Mouse (Mus musculus) left cerebral cortex, postnatal 10 days (tissue): ENCODE data around the gene Spsb3. TPM values are rescaled to one million over a fixed set of nuclear protein-coding genes. Genes with fewer than 3 reads are reported as not detected.

Experiments used
- DNase-seq, 2 experiments: peaks; one replicate each; pipeline ENCODE4 v3.0.0; 2021 to 2022; ENCODE audit warnings: low spot score in 2 of 2, mixed read lengths in 1 of 2; ENCODE audit errors: extremely low spot score in 1 of 2
- intact Hi-C: fragments of 180-260 bp; cut with DNase I; formaldehyde crosslinking; loops from one replicate; pipeline ENCODE4 v1.15.1; 2025
- total RNA-seq, 2 experiments: library from RNA; stranded (reverse); gene quantifications; 2 replicates each; pipeline ENCODE4 v1.2.3; 2021

Gene Spsb3
- total RNA-seq, 2 experiments from 2014 or later, result 48.0 to 48.3 TPM

DNA sequence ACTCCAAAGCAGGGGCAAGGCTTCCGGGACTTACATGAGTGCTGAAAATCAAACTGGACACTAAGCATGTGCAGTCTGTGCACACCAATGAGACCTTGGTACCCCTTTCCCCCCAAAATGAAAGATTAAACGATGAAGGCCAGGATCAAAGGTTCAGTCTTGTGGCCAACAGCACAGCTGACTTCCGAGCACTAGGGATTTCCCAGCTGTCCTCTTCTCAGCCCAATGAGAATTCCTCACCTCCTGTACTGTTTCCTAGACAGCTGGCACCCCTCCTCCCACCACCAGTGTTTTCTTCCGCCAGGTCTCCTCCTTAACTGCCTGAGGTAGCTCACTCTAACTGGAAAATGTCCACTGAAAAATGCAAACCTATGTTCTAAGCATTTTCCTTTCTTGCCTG is 46.7 kb downstream of the Spsb3 start:
- DNase-seq, result no peak
- intact Hi-C loops, result no loop called here

DNA sequence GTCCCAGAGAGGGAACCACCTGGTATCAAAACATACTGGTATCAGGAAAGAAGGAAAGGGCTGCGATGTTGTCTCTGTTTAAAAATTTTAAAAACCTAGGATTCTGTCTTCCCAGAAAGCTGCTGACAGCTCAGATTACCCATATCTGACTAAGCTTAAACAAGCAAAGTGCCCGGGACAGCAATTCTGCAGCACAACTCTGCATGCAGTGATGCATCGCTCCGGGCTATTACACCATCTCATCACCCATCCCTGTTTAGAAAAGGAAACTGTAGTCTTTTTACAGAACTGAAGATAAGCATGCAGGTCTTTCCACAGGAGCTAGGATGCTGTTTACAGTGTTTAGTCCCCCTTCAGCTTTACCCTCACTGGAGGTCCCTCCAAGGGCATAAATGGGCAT is 48.5 kb downstream of the Spsb3 start:
- intact Hi-C loops, result no loop called here
- no peak for DNase-seq

DNA sequence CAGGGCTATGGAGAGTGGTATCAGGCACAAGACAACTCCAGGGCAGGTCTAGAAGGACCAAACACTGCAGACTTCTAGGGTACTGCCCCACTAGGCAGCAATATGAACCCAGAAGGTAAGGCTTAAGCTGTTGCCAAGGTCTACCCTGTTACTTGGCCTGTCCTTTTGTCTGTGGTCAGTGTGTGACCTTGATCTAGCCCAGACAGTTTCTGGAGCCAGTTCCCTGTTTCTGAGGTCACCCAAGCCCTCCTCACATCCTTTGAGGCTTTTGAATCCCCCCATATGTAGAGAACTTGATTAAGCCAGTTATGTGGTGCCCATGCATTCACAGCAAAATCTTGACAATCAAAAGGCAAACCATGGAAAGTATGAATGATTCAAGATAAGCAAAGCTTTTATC is 49.2 kb downstream of the Spsb3 start:
- DNase-seq, result no peak
- intact Hi-C loops, result no loop called here

DNA sequence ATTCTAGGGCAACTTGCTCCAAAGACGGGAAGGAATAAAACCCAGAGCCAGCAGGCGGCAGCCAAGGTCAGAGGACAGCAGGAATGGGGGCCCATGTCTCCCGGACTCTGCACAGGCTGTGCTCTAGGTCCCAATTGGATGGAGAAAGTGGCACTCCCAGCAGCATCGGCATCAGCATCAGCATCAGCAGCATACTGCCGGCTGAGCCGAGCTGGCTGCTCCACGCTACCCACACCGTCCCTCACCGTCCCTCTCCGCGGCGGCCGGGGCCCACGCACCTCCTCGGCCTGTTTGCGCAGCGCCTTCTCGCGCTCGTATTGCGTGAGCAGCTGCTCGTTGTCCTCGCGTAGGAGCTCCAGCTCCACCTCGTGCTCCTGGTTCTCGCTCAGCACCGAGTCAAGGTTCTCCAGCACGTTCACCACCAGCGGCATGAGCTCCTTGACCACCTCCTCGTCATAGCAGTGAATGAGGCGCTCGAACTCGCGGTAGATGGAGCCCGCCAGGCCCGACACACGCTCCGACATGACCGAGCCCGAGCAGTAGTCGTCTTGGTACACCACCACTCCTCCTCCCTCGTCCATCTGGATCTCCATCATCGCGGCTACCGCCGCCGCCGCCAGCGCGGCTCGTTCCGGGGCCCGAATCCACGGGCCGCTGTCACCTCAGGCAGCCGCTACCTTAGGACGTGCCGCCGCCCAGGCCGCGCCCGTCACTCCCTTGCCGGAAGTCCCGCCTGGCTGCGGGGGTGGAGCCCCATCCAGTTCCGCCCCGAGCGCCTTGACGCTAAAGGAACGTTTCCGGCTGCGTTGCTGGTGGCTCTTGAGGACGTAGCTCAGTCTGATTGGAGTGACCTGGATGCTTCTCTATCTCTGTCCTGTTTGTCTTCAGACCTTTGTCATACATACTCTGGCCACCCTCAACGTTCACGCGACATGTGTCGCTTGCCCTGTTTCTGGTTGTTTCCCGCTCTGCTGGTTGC is 50.1 kb downstream of the Spsb3 start, which contains the start of gene Mapk8ip3:
Gene Mapk8ip3 (minus strand): TSS at position 719 of the 979 bp plus-strand sequence.
- peak; percentile 93 to 97 for DNase-seq
- intact Hi-C loops, result no loop called here

DNA sequence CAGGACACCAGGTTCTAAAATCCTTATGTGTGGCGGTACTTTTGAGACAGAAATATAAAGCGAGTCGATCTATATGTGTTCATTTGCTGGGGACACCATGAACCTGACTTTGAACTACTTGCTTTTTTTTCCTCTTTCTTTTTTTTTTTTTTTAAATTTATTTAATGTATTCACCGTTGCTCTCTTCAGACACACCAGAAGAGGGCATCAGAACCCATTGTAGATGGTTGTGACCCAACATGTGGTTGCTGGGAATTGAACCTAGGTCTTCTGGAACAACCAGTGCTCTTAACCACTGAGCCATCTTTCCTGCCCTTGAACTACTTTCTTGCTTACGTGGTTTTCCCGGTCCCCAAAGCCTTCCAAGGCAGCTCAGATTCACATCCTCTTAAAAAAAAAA is 50.8 kb downstream of the Spsb3 start:
- DNase-seq, result no peak
- intact Hi-C loops, result no loop called here

Other genes with a start within 250 kb of the Spsb3 start
- 10 to 100 TPM; 55.0 to 55.2 TPM for gene Slc9a3r2, start 236.3 kb upstream of the Spsb3 start, total RNA-seq
- gene Npw, start 228.2 kb upstream of the Spsb3 start, total RNA-seq, result not detected
- 10 to 100 TPM; 37.2 to 38.1 TPM for gene Zfp598, start 217.0 kb upstream of the Spsb3 start, total RNA-seq
- 100 to 1,000 TPM; 248 to 254 TPM for gene Syngr3, start 196.7 kb upstream of the Spsb3 start, total RNA-seq
- 10 to 100 TPM; 21.5 TPM for gene Gfer, start 190.5 kb upstream of the Spsb3 start, total RNA-seq
- gene Noxo1, start 190.4 kb upstream of the Spsb3 start, total RNA-seq, result 1 to 10 TPM; 2.7 to 5.1 TPM
- gene Tbl3, start 179.0 kb upstream of the Spsb3 start, total RNA-seq, result 10 to 100 TPM; 30.9 to 37.9 TPM
- gene Rnf151, start 168.6 kb upstream of the Spsb3 start, total RNA-seq, result under 1 TPM in 1 of 2 experiments, not detected in 1; 0.69 TPM
- gene Rps2, start 168.5 kb upstream of the Spsb3 start, total RNA-seq, result 100 to 1,000 TPM; 575 to 607 TPM
- 100 to 1,000 TPM; 156 to 176 TPM for gene Ndufb10, start 162.2 kb upstream of the Spsb3 start, total RNA-seq
- gene Rpl3l, start 158.8 kb upstream of the Spsb3 start, total RNA-seq, result under 1 TPM; 0.43 to 0.49 TPM
- gene Msrb1, start 150.0 kb upstream of the Spsb3 start, total RNA-seq, result 10 to 100 TPM; 44.2 to 47.8 TPM
- gene Hs3st6, start 133.7 kb upstream of the Spsb3 start, total RNA-seq, result under 1 TPM in 1 of 2 experiments, not detected in 1; 0.49 TPM
- not detected for gene Meiob, start 82.4 kb upstream of the Spsb3 start, total RNA-seq
- 100 to 1,000 TPM in 1 of 2 experiments, 10 to 100 TPM in 1; 92.4 to 102 TPM for gene Hagh, start 46.5 kb upstream of the Spsb3 start, total RNA-seq
- gene Fahd1, start 36.3 kb upstream of the Spsb3 start, total RNA-seq, result 10 to 100 TPM; 14.8 to 16.5 TPM
- under 1 TPM; 0.17 to 0.32 TPM for gene Igfals, start 20.6 kb upstream of the Spsb3 start, total RNA-seq
- 10 to 100 TPM; 37.8 to 40.2 TPM for gene Nubp2, start 294 bp upstream of the Spsb3 start, total RNA-seq
- 10 to 100 TPM; 53.9 to 56.6 TPM for gene Eme2, start 8.4 kb downstream of the Spsb3 start, total RNA-seq
- gene Mrps34, start 8.5 kb downstream of the Spsb3 start, total RNA-seq, result 10 to 100 TPM; 58.4 to 64.8 TPM
- gene Nme3, start 9.9 kb downstream of the Spsb3 start, total RNA-seq, result 10 to 100 TPM; 42.2 to 43.5 TPM
- 100 to 1,000 TPM; 288 to 297 TPM for gene Mapk8ip3, start 50.3 kb downstream of the Spsb3 start, total RNA-seq
- gene Jpt2, start 74.0 kb downstream of the Spsb3 start, total RNA-seq, result 10 to 100 TPM; 11.9 to 13.1 TPM
- 10 to 100 TPM; 24.0 to 25.0 TPM for gene Cramp1l, start 129.1 kb downstream of the Spsb3 start, total RNA-seq
- 10 to 100 TPM; 25.4 to 28.9 TPM for gene Ift140, start 129.4 kb downstream of the Spsb3 start, total RNA-seq
- 1 to 10 TPM; 7.2 to 7.8 TPM for gene Tmem204, start 196.9 kb downstream of the Spsb3 start, total RNA-seq
- 10 to 100 TPM; 35.4 to 41.1 TPM for gene Telo2, start 229.3 kb downstream of the Spsb3 start, total RNA-seq
- 1 to 10 TPM; 2.0 to 2.3 TPM for gene Ptx4, start 234.1 kb downstream of the Spsb3 start, total RNA-seq
- 10 to 100 TPM; 44.6 to 44.9 TPM for gene Clcn7, start 246.7 kb downstream of the Spsb3 start, total RNA-seq